Mouse (Mus musculus) ovary, postnatal 14 days (tissue): ENCODE results near the gene 2210407C18Rik.

Source experiments
- DNase-seq: peaks from one replicate; pipeline ENCODE4 v3.0.0; 2022; ENCODE audit warnings: low spot score

The 2210407C18Rik gene

DNA sequence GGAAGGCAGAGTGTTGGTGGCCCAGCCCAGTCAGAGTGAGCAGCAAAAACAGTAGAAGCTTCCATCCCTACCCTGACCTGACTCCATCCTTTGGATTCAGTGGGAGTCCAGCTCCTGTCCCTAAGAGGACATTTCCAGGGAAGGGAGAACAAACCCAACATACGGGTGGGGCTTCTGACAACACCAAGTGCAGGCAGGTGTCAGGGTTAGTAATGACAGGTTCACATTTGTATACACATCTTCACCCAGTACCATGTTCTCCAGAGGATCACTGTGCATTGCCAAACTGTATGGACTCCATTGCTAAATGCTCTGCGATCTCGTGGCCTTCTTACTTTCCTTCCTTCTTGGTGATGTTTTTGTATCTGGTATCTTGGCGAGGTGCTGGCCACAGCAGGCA, at the start of gene 2210407C18Rik:
Gene 2210407C18Rik, minus strand, starts transcription at position 101 of the 400 bp plus-strand sequence.
- DNase-seq: no peak

DNA sequence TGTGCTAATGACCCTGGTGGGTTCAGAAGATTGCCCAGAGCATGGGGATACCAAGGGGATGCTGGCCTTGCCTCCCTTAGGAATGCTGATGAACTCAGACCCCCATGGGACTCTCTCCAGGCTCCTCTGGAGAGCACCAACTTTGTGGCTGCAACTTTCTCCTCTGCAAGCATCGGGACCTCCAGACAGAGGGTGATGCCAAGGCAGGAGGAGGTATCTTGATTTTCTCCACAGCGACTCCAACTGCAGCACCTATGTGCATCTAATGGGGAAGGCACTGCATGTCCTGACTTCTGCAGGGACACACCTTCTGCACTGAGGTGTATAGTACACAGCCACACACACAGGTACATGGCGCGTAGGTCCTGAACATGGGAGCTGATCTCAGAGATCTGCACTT, 42.7 kb upstream of the 2210407C18Rik start, which contains the start of gene Olfr322:
Gene Olfr322, plus strand, starts transcription at position 187 of the 400 bp plus-strand sequence.
- DNase-seq: no peak

GRCm38 (mm10) chr11:58655151-58655550, 39.3 kb upstream of the 2210407C18Rik start:
- no peak for DNase-seq

GRCm38 (mm10) chr11:58643350-58643749, 27.5 kb upstream of the 2210407C18Rik start:
- no peak for DNase-seq

- no peak for DNase-seq
These were observed 25.9 kb upstream of the 2210407C18Rik start for GRCm38 (mm10) chr11:58641638-58642358.

DNA sequence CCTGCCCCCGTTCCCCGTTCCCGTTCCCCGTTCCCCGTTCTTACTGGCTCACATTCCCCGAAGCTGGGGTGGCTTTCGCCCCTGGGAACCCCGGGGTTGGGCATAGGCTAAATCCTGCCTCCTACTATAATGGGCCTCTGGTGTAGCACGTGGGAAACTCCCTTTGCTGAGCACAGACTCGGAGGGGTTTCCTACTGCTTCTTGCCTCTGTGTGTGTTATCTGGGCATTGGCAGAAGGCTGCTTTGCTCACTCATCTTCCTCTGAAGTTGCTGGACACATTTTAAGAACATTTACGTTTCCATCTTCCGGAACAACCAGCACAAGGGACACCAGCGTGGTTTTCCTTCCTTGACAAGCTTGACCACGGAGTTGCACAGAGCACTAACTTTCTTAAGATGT, 25.2 kb upstream of the 2210407C18Rik start:
- DNase-seq: no peak

DNA sequence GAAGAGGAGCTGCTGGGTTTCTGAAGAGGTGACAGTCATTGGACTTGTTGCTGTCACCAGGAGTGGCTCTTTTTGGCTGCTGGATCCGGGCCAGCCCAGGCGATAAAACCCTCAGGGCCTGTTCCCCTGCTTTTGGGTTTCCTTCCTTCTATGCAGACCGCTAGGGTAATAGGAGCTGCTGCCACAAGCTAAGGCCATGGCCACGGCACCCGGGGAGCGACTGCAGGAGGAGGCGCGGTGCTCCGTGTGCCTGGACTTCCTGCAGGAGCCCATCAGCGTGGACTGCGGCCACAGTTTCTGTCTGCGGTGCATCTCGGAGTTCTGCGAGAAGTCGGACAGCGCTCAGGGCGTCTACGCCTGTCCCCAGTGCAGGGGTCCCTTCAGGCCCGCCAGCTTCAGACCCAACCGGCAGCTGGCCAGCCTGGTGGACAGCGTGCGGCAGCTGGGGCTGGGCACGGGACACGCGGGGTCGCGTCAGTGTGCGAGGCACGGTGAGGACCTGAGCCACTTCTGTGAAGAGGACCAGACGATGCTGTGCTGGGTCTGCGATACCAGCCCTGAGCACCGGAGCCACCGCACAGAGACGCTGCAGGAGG, 24.5 kb upstream of the 2210407C18Rik start, which contains the start of gene Trim58:
Gene Trim58, plus strand, starts transcription at position 194 of the 596 bp plus-strand sequence.
- no peak for DNase-seq

DNA sequence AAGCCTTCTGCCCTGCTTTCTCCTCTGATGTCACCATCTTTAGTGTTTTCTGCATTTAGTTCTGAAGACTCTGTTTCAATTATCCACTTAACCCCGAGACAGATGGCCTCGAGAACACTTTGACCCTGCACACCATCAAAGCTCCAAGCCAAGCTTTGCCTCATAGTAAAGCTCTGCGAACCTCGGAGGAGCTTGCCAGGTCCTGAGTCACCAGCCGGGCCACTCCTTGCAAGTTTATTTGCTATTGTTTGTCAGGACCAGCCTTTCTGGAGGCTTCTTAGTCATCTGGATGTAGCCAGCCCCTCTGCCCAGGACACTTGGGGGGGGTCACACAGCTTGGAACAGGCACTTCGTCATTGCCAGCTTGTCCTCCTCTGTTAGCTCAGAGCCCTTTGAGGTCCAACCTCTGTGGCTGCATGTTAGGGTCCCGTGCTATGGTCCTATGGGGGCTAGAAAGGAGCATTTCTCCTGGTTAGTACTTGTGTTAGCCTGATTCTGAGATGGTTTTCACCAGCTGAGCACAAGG, 22.4 kb upstream of the 2210407C18Rik start:
- DNase-seq: no peak

GRCm38 (mm10) chr11:58636376-58636977, 20.6 kb upstream of the 2210407C18Rik start:
- peak; percentile 32 for DNase-seq

DNA sequence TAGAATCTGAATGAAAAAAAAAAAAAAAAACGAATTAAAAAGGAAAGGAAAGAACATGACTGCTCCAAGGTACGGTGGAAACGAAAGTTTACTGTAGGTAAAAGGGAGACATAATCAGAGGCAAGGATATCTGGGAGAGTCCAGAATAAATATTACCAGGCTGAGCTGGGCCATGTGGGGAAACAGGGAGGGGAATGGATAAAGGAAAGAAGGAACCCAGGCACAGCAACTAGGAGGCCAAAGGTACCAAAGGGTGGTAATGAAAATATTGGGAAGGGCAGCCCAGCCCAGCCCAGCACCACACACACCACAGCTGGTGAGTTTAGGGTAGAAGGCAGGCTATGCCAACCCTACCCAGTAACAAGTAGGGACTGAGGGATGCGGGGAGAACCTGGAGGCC, 19.0 kb upstream of the 2210407C18Rik start:
- no peak for DNase-seq

GRCm38 (mm10) chr11:58630401-58630800, 14.5 kb upstream of the 2210407C18Rik start, which contains the start of gene Olfr323:
Gene Olfr323 (minus strand): TSS chr11:58630501.
- DNase-seq: no peak

- DNase-seq: no peak
These were observed 10.3 kb upstream of the 2210407C18Rik start for GRCm38 (mm10) chr11:58626146-58626545.

DNA sequence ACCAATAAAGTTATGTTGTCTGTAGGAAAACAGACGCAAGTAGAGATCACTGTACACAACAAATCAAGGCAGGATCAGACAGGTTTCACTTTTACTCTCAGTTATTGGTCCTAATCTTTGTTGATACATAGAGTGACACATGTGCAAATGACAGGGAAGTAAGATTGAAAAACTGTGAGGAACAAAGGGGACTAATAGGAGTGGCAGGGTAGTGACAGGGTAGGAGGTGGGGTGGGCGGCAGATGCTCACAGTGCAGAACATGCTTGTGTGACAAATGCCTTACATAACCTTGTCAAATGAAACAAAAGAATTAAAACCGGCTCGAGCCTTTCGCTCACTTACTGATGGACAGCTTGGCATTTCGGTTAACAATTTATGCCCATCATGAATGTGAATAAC, 2.9 kb upstream of the 2210407C18Rik start:
- DNase-seq: no peak

GRCm38 (mm10) chr11:58618369-58618768, 2.5 kb upstream of the 2210407C18Rik start:
- no peak for DNase-seq

DNA sequence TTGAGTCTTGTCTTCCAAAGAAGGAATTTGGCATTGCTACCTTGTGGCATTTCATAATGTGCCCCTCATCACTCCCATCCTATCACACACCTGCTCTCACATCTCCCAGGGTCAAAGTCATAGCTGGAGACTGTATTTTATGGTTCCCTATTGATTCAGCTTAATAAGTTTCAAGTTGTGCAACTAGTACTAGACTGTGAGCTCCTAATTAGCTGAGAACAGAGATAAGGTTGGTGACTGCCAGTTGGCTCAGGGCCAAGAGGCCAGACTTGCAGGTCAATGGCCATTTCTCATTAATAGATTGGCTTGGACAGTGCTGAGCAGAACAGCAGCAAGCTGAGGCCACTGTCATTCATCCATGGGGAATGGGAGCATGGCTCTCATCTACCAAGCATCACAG, 1.3 kb downstream of the 2210407C18Rik start:
- DNase-seq: no peak

- no peak for DNase-seq
These were observed 2.5 kb downstream of the 2210407C18Rik start for GRCm38 (mm10) chr11:58613359-58613758.

DNA sequence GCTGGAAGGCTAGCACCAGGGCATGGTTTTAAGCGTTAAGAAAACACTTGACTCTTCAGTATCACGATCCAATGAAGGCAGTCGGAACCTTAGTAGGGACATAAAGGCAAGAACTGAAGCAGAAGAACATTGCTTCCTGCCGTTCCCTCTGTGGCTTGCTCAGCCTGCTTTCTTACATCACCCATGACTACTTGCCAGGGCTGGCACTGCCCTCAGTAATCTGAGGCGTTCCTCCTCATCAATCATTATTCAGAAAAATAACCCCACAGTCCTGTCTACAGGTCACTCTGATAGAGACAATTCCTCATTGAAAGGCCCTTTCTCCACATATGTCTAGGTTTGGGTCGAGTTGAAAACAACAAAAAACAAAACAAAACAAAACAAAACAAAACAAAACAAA, 8.8 kb downstream of the 2210407C18Rik start:
- DNase-seq: no peak

DNA sequence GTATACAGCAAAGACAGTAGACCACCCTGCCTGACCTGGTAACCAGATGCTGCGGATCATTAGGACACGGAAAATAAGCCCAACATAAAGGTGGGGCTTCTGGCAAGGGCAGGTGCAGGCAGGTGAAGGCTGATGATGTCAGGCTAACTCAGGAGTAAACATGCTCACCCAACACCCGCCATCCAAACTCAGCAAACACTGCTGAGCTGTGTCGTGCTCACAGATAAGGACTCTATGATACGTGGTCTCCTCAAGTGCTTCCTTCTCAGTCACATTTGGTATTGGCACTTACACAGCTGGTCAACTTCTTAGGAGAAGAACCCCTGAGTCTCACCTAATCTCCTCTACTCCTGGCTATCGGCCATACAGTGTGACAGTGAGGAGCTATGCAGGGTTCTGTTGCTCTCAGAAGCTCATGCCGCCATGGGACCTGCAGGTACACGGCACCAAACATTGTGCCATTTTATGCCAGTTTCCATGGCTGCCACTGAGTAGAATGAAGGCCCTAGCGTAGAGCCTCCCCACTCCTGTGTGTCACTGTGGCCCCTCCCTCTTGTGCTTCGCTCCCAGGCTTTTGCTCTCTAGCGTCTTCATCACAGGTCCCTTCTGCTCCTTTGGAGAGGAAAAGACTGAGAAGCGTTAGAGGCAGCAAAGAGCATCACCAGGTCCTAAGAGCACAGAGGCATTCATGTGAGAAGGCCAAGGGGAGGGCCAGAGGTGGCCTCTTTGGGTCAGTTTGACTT, 9.5 kb downstream of the 2210407C18Rik start:
- DNase-seq: no peak

GRCm38 (mm10) chr11:58605228-58605627, 10.6 kb downstream of the 2210407C18Rik start:
- no peak for DNase-seq

DNA sequence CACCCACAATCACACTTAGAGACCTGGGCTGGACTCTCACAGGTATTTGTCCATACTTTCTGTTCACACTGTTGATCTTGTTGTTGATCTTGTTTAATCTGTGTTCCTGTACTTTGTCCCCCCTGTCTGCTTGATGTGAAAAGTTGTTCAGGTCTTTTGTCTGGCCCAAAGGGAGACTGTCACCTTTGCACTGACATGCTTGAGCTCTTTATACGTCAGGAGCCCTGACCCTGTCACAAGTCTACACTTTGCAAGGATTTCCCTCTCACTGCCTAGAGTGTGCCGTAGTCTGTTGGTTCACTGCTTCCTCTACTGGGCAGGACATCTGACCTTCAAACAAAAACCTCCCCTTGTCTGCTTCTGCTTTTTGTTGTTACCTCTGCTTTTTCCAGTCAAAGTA, 11.2 kb downstream of the 2210407C18Rik start:
- DNase-seq: no peak

DNA sequence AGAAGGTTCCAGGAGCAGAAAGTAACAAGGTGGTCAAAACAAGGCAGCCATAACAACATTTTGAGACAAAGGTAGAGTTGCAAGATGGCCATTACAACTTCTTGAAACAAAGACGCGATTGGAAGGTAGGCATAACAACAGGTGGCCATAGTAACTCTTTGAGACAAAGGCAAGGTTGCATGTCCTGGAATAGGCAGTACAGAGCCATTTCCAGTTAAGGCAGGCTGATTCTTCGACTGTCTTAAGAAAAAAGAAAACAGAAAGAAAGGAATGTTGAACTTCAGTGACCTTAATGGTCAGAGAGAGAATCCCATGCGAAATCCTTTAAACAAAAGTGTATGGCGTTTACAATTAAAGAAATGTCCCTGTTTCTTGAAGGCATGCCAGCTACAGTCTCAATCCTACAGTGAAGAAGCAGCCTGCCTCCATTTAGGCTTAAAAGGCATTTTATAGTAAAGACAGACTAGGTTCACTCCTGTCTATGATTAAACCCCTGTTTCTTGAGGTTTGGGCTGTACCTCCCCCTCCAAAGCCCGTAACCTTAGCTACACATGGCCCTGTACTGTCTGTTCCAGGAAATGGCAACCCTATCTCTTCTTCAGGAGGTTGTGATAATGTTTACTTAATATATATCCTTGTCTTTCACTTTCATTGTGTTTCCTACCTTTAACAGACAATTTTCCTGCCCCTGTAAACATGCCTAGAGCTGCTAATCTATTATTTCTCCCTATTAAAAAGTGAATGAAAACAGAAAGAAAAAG, 12.9 kb downstream of the 2210407C18Rik start:
- DNase-seq: no peak
